Mouse (Mus musculus) embryonic facial prominence, embryonic 11.5 days (tissue): ENCODE results near the gene Rock2. TPM values are rescaled to one million over a fixed set of nuclear protein-coding genes. Genes with fewer than 3 reads are reported as not detected.

ENCODE experiments used
- ATAC-seq: fragments of 200-750 bp; cut with Nextera tagmentation; replicated peaks from 2 replicates; pipeline ENCODE4 v1.8.0; 2017; ENCODE audit warnings: low read depth; ENCODE audit not compliant: insufficient number of reproducible peaks, low FRiP score, low TSS enrichment
- DNase-seq: peaks from one replicate; pipeline ENCODE4 v3.0.0-alpha.2; 2015; ENCODE audit warnings: low spot score
- H3K27ac ChIP-seq: fragments of 300-500 bp; sonication (generic); replicated peaks from 2 replicates; pipeline ENCODE4 v1.5.1; 2014; ENCODE audit warnings: mild to moderate bottlenecking, low read depth, low read length, control low read depth
- H3K27me3 ChIP-seq: fragments of 300-500 bp; sonication (generic); 2 replicates; pipeline ENCODE4 v1.6.1; 2014; ENCODE audit warnings: mild to moderate bottlenecking, low read length, moderate library complexity, mixed read lengths; ENCODE audit not compliant: control insufficient read depth, insufficient read depth
- H3K36me3 ChIP-seq: fragments of 300-500 bp; sonication (generic); replicated peaks from 2 replicates; pipeline ENCODE4 v1.6.1; 2014; ENCODE audit warnings: low read depth, mild to moderate bottlenecking, low read length, moderate library complexity, mixed read lengths; ENCODE audit not compliant: control insufficient read depth, insufficient read depth
- H3K4me1 ChIP-seq: fragments of 300-500 bp; sonication (generic); 2 replicates; pipeline ENCODE4 v1.6.1; 2014; ENCODE audit warnings: low read length, mixed read lengths; ENCODE audit not compliant: control insufficient read depth, insufficient read depth
- H3K4me2 ChIP-seq: fragments of 300-500 bp; sonication (generic); 2 replicates; pipeline ENCODE4 v1.6.1; 2014; ENCODE audit warnings: low read depth, mild to moderate bottlenecking, control low read depth, low read length, moderate library complexity
- H3K4me3 ChIP-seq: fragments of 300-500 bp; sonication (generic); 2 replicates; pipeline ENCODE4 v1.5.1; 2014; ENCODE audit warnings: low read depth, low read length, control low read depth
- H3K9ac ChIP-seq: fragments of 300-500 bp; sonication (generic); replicated peaks from 2 replicates; pipeline ENCODE4 v1.6.1; 2014; ENCODE audit warnings: mild to moderate bottlenecking, control low read depth, low read length
- H3K9me3 ChIP-seq: fragments of 300-500 bp; sonication (generic); replicated peaks from 2 replicates; pipeline ENCODE4 v1.6.1; 2016; ENCODE audit warnings: mild to moderate bottlenecking, low read length, inconsistent platforms, mixed read lengths; ENCODE audit not compliant: control insufficient read depth
- WGBS: fragments of 180-500 bp; shearing (Covaris S2); extraction: QIAGEN DNeasy Blood & Tissue Kit; methylation state at CpG from one replicate; pipeline ENCODE4 v1.1.7; 2014; 5-methylcytosine and 5-hydroxymethylcytosine counted together
- polyA plus RNA-seq: library from polyadenylated mRNA; unstranded; fragments of >200 nt; fragmentation: Nextera tagmentation; extraction: Ambion mirVana; gene quantifications from 2 replicates; pipeline ENCODE4 v1.2.1, GENCODE M21; 2014

Rock2 gene
- polyA plus RNA-seq, 1 experiment from 2014 or later, result 13.6 TPM

GRCm38 (mm10) chr12:16958851-16959250 lies 64.2 kb downstream of the Rock2 start:
- DNase-seq, result peak; percentile 28
- 61% methylated on average over 1 of the region's 1 CpGs for WGBS

GRCm38 (mm10) chr12:16963354-16963753 lies 68.7 kb downstream of the Rock2 start:
- Histone ChIP-seq H3K27ac (no peak overlapping the region), H3K4me2 (no peak overlapping the region), H3K9me3 (no peaks in the 10 kb centered on the region), H3K4me1 (no peaks in the 10 kb centered on the region), H3K36me3 (peaks cover 5% of the 10 kb centered on the region), H3K4me3 (no peak overlapping the region), H3K27me3 (no peaks in the 10 kb centered on the region), H3K9ac (no peak overlapping the region)
- DNase-seq, result no peak
- no peak for ATAC-seq
- 80% methylated on average over 2 of the region's 2 CpGs for WGBS

More at GRCm38 (mm10) chr12:16958851-16959250, 64.2 kb downstream of the Rock2 start:
- H3K27me3 ChIP-seq, result no peaks in the 10 kb centered on the region
- no peak overlapping the region for H3K27ac ChIP-seq
- no peaks in the 10 kb centered on the region for H3K4me1 ChIP-seq
- no peak overlapping the region for H3K4me3 ChIP-seq
- H3K4me2 ChIP-seq, result no peak overlapping the region
- H3K9me3 ChIP-seq, result no peaks in the 10 kb centered on the region
- H3K9ac ChIP-seq, result no peak overlapping the region
- H3K36me3 ChIP-seq, result peaks cover 6% of the 10 kb centered on the region
- no peak for ATAC-seq

GRCm38 (mm10) chr12:16966811-16967210 lies 72.1 kb downstream of the Rock2 start:
- Histone ChIP-seq H3K4me3 (no peak overlapping the region), H3K4me2 (no peak overlapping the region), H3K4me1 (no peaks in the 10 kb centered on the region), H3K9ac (no peak overlapping the region), H3K27ac (no peak overlapping the region), H3K9me3 (no peaks in the 10 kb centered on the region), H3K27me3 (no peaks in the 10 kb centered on the region), H3K36me3 (no peaks in the 10 kb centered on the region; the same call in 1 of the 2 replicates)
- ATAC-seq (no peak), DNase-seq (no peak)
- 98% methylated on average over 2 of the region's 2 CpGs for WGBS

- Histone ChIP-seq H3K9me3 (no peaks in the 10 kb centered on the region), H3K9ac (no peak overlapping the region), H3K4me1 (no peaks in the 10 kb centered on the region), H3K4me2 (no peak overlapping the region), H3K36me3 (peaks cover 3% of the 10 kb centered on the region), H3K27ac (no peak overlapping the region), H3K27me3 (no peaks in the 10 kb centered on the region), H3K4me3 (no peak overlapping the region)
- DNase-seq (no peak), ATAC-seq (no peak)
Measured at GRCm38 (mm10) chr12:16977120-16977519, 82.4 kb downstream of the Rock2 start.

GRCm38 (mm10) chr12:16985778-16986177 lies 91.1 kb downstream of the Rock2 start:
- Histone ChIP-seq H3K4me3 (no peak overlapping the region), H3K9ac (no peak overlapping the region), H3K27me3 (no peaks in the 10 kb centered on the region), H3K9me3 (no peaks in the 10 kb centered on the region), H3K27ac (no peak overlapping the region), H3K36me3 (no peaks in the 10 kb centered on the region), H3K4me2 (no peak overlapping the region), H3K4me1 (no peaks in the 10 kb centered on the region)
- 97% methylated on average over 1 of the region's 1 CpGs for WGBS
- ATAC-seq (no peak), DNase-seq (no peak)

GRCm38 (mm10) chr12:16991376-16991775 lies 96.7 kb downstream of the Rock2 start:
- Histone ChIP-seq H3K36me3 (no peaks in the 10 kb centered on the region), H3K4me3 (no peak overlapping the region), H3K4me1 (no peaks in the 10 kb centered on the region), H3K27me3 (no peaks in the 10 kb centered on the region), H3K4me2 (no peak overlapping the region), H3K27ac (no peak overlapping the region), H3K9ac (no peak overlapping the region), H3K9me3 (no peaks in the 10 kb centered on the region)
- ATAC-seq (no peak), DNase-seq (no peak)
- 90% methylated on average over 2 of the region's 2 CpGs for WGBS

- Histone ChIP-seq H3K4me2 (no peak overlapping the region), H3K27me3 (no peaks in the 10 kb centered on the region), H3K9me3 (no peaks in the 10 kb centered on the region), H3K4me1 (no peaks in the 10 kb centered on the region), H3K27ac (no peak overlapping the region), H3K4me3 (no peak overlapping the region), H3K36me3 (no peaks in the 10 kb centered on the region), H3K9ac (no peak overlapping the region)
- no peak for DNase-seq
- no peak for ATAC-seq
- 88% methylated on average over 2 of the region's 2 CpGs for WGBS
Measured at GRCm38 (mm10) chr12:16992355-16992754, 97.7 kb downstream of the Rock2 start.

GRCm38 (mm10) chr12:16994291-16994690 lies 99.6 kb downstream of the Rock2 start:
- H3K27me3 ChIP-seq, result no peaks in the 10 kb centered on the region
- no peaks in the 10 kb centered on the region for H3K4me1 ChIP-seq
- H3K36me3 ChIP-seq, result no peaks in the 10 kb centered on the region
- H3K4me3 ChIP-seq, result no peak overlapping the region
- H3K9ac ChIP-seq, result no peak overlapping the region
- ATAC-seq, result no peak
- no peak for DNase-seq
- WGBS, result 88% methylated on average over 2 of the region's 2 CpGs
- H3K9me3 ChIP-seq, result no peaks in the 10 kb centered on the region
- no peak overlapping the region for H3K27ac ChIP-seq
- H3K4me2 ChIP-seq, result no peak overlapping the region
